ENCODE assay signal across 8 mouse cellular contexts in genomic region chr7:92874116-92874675, GRCm38 (mm10). TPM values are rescaled to one million over a fixed set of nuclear protein-coding genes. Genes with fewer than 3 reads are reported as not detected.
A peak's percentile ranks its signal among the peaks of the same experiment; 100 is the strongest.
DNase-seq lines count a peak whose midpoint lies in the region; ATAC-seq and TF ChIP-seq lines count a peak whose summit lies in the region.

Gene Ddias, minus strand, starts transcription at chr7:92874247.
Gene Prcp, plus strand, starts transcription at chr7:92874470.

- ATAC-seq in forebrain, embryonic 11.5 days (replicated peaks; ENCODE audit: low FRiP score), result peak; percentile 88
- ATAC-seq in heart, postnatal 0 days (ENCODE audit: insufficient read depth, low read depth), result peak; percentile 89
- peak; percentile 71 for ATAC-seq in liver, embryonic 16.5 days (ENCODE audit: low read depth)
- peak; percentile 93 for ATAC-seq in neural tube, embryonic 13.5 days (ENCODE audit: low read depth)

- H3K79me2 ChIP-seq in CH12.LX (replicated peaks; ENCODE audit: control insufficient read depth, extremely low read depth, insufficient read depth, poor library complexity, severe bottlenecking), result peaks cover 19% of the 10 kb centered on the region

- peak within 1 kb of the TSS; percentile 83 for H3K9ac ChIP-seq in CH12.LX (ENCODE audit: insufficient read depth, low read depth)
- peak within 1 kb of the TSS; percentile 83 for H3K9ac ChIP-seq in forebrain, embryonic 11.5 days (ENCODE audit: low read length)
- H3K9ac ChIP-seq in heart, postnatal 0 days (replicated peaks; ENCODE audit: low read depth, low read length), result peak within 1 kb of the TSS; percentile 70
- peak within 1 kb of the TSS; percentile 91 for H3K9ac ChIP-seq in liver, embryonic 16.5 days (ENCODE audit: low read depth, low read length)
- peak within 1 kb of the TSS; percentile 85 for H3K9ac ChIP-seq in neural tube, embryonic 13.5 days

- peak within 1 kb of the TSS; percentile 91 for H3K27ac ChIP-seq in CH12.LX (ENCODE audit: insufficient read depth, low read depth)
- H3K27ac ChIP-seq in forebrain, embryonic 11.5 days (ENCODE audit: low read depth, low read length), result peak within 1 kb of the TSS; percentile 98
- peak within 1 kb of the TSS; percentile 93 for H3K27ac ChIP-seq in heart, postnatal 0 days (ENCODE audit: low read depth)
- peak within 1 kb of the TSS; percentile 99 for H3K27ac ChIP-seq in liver, embryonic 16.5 days (ENCODE audit: low read length)
- peak within 1 kb of the TSS; percentile 98 for H3K27ac ChIP-seq in neural tube, embryonic 13.5 days (replicated peaks)
- peak within 1 kb of the TSS; percentile 97 for H3K27ac ChIP-seq in testis, adult 2 months (ENCODE audit: control insufficient read depth, insufficient read depth, low read depth, low read length)

- peak; percentile 92 for DNase-seq in CH12.LX (ENCODE audit: extremely low read depth)
- DNase-seq in c-Kit-positive CD71-positive TER-119-negative erythroid progenitor cells, embryonic 14.5 days (ENCODE audit: low read depth), result peak; percentile 87
- DNase-seq in forebrain, embryonic 11.5 days (ENCODE audit: low spot score), result peak; percentile 95
- DNase-seq in heart, postnatal 0 days (ENCODE audit: low spot score), result peak; percentile 93
- DNase-seq in kidney, postnatal 4 days, result peak; percentile 95 to 97

- dilution Hi-C loops in CH12.LX (cut with MboI; ENCODE audit: extremely low pct_ligation_motif_present, extremely low pct_unique_long_range_greater_than_20kb, low sequenced_read_pairs), result no loop called here

- H3K4me1 ChIP-seq in CH12.LX (ENCODE audit: control insufficient read depth in 1 of 2, insufficient read depth in 2 of 2), result peaks cover under 1 to 45% of the 10 kb centered on the region in 2 experiments
- peaks cover 8% of the 10 kb centered on the region for H3K4me1 ChIP-seq in forebrain, embryonic 11.5 days (replicated peaks; ENCODE audit: control insufficient read depth, insufficient read depth, low read length)
- H3K4me1 ChIP-seq in heart, postnatal 0 days (ENCODE audit: control insufficient read depth, insufficient read depth), result 0 out of 2 replicates have a peak, but pooled peaks cover 14% of the 10 kb centered on the region
- peaks cover 28% of the 10 kb centered on the region for H3K4me1 ChIP-seq in liver, embryonic 16.5 days (ENCODE audit: control insufficient read depth, low read depth, low read length)
- peaks cover 32% of the 10 kb centered on the region for H3K4me1 ChIP-seq in neural tube, embryonic 13.5 days (replicated peaks)
- H3K4me1 ChIP-seq in testis, adult 2 months (ENCODE audit: control insufficient read depth, insufficient read depth, low read length), result peaks cover 6% of the 10 kb centered on the region

- in situ Hi-C loops in CH12.LX (cut with MboI; ENCODE audit: low pct_ligation_motif_present, low pct_unique_long_range_greater_than_20kb, low sequenced_read_pairs), result loop anchor here (10.0 kb wide), 3 partner anchors 71 to 769 kb away; no protein-coding TSS in a partner anchor

- peak within 1 kb of the TSS; percentile 100 for H3K4me2 ChIP-seq in CH12.LX (ENCODE audit: insufficient read depth, low read depth, poor library complexity, severe bottlenecking)
- H3K4me2 ChIP-seq in forebrain, embryonic 11.5 days (ENCODE audit: low read depth, low read length, severe bottlenecking), result peak within 1 kb of the TSS; percentile 72
- peak within 1 kb of the TSS; percentile 82 for H3K4me2 ChIP-seq in heart, postnatal 0 days (ENCODE audit: low read depth, low read length)
- H3K4me2 ChIP-seq in liver, embryonic 16.5 days (ENCODE audit: low read depth, low read length), result peak within 1 kb of the TSS; percentile 95
- H3K4me2 ChIP-seq in neural tube, embryonic 13.5 days, result peak within 1 kb of the TSS; percentile 64

- peaks cover 0 to 19% of the 10 kb centered on the region in 2 experiments for H3K36me3 ChIP-seq in CH12.LX (replicated peaks in 1 of 2; ENCODE audit: control insufficient read depth in 1 of 2, insufficient read depth in 1 of 2, low read length in 1 of 2)
- no peaks in the 10 kb centered on the region for H3K36me3 ChIP-seq in forebrain, embryonic 11.5 days (ENCODE audit: control insufficient read depth, insufficient read depth, low read length)
- no peaks in the 10 kb centered on the region for H3K36me3 ChIP-seq in heart, postnatal 0 days (replicated peaks; ENCODE audit: control insufficient read depth, insufficient read depth, low read length)
- H3K36me3 ChIP-seq in liver, embryonic 16.5 days (ENCODE audit: control insufficient read depth, insufficient read depth), result no peaks in the 10 kb centered on the region
- no peaks in the 10 kb centered on the region for H3K36me3 ChIP-seq in neural tube, embryonic 13.5 days
- no peaks in the 10 kb centered on the region for H3K36me3 ChIP-seq in testis, adult 2 months (ENCODE audit: control insufficient read depth, insufficient read depth, low read length)

- peak; percentile 80 for TF ChIP-seq POLR2A in CH12.LX (IDR thresholded peaks at IDR 0.05; ENCODE audit: low read depth, low read length)
- peak; percentile 65; the same call in 1 of the 2 replicates for TF ChIP-seq POLR2A in testis, adult 2 months (IDR thresholded peaks at IDR 0.05; ENCODE audit: control insufficient read depth, low read depth, low read length)

- TF ChIP-seq RAD21 in CH12.LX (IDR thresholded peaks at IDR 0.05; ENCODE audit: low read depth, low read length), result peak; percentile 82

- WGBS in forebrain, embryonic 11.5 days, result under 1% methylated on average over 53 of the region's 53 CpGs
- under 1% methylated on average over 53 of the region's 53 CpGs for WGBS in heart, postnatal 0 days
- WGBS in liver, embryonic 16.5 days (ENCODE audit: insufficient replicate concordance), result under 1% methylated on average over 53 of the region's 53 CpGs
- WGBS in neural tube, embryonic 13.5 days, result under 1% methylated on average over 51 of the region's 53 CpGs

- H3K27me3 ChIP-seq in CH12.LX (replicated peaks), result no peaks in the 10 kb centered on the region
- H3K27me3 ChIP-seq in forebrain, embryonic 11.5 days (ENCODE audit: control insufficient read depth, insufficient read depth, low read length), result no peaks in the 10 kb centered on the region
- H3K27me3 ChIP-seq in heart, postnatal 0 days (ENCODE audit: control insufficient read depth, insufficient read depth, low read length), result no peaks in the 10 kb centered on the region
- no peaks in the 10 kb centered on the region for H3K27me3 ChIP-seq in liver, embryonic 16.5 days (ENCODE audit: control insufficient read depth, insufficient read depth, low read depth, low read length)
- no peaks in the 10 kb centered on the region for H3K27me3 ChIP-seq in neural tube, embryonic 13.5 days
- no peaks in the 10 kb centered on the region for H3K27me3 ChIP-seq in testis, adult 2 months (ENCODE audit: control insufficient read depth, insufficient read depth, low read length)

- H3K9me3 ChIP-seq in CH12.LX (replicated peaks; ENCODE audit: low read length), result no peaks in the 10 kb centered on the region
- no peaks in the 10 kb centered on the region for H3K9me3 ChIP-seq in forebrain, embryonic 11.5 days (ENCODE audit: control insufficient read depth, low read length)
- no peaks in the 10 kb centered on the region for H3K9me3 ChIP-seq in heart, postnatal 0 days (replicated peaks; ENCODE audit: control insufficient read depth, low read length)
- no peaks in the 10 kb centered on the region for H3K9me3 ChIP-seq in liver, embryonic 16.5 days (replicated peaks; ENCODE audit: control insufficient read depth, low read length)
- H3K9me3 ChIP-seq in neural tube, embryonic 13.5 days, result no peaks in the 10 kb centered on the region

- H3K4me3 ChIP-seq in CH12.LX (replicated peaks in 1 of 3; ENCODE audit: low read depth in 2 of 3, low read length in 2 of 3, poor library complexity in 1 of 3), result peak within 1 kb of the TSS; percentile 70 to 85 (median 80)
- H3K4me3 ChIP-seq in forebrain, embryonic 11.5 days (ENCODE audit: low read depth, low read length), result peak within 1 kb of the TSS; percentile 63
- H3K4me3 ChIP-seq in heart, postnatal 0 days (ENCODE audit: low read depth, low read length), result peak within 1 kb of the TSS; percentile 70
- H3K4me3 ChIP-seq in liver, embryonic 16.5 days (ENCODE audit: low read depth, low read length), result peak within 1 kb of the TSS; percentile 82
- peak within 1 kb of the TSS; percentile 61 for H3K4me3 ChIP-seq in neural tube, embryonic 13.5 days
- peak within 1 kb of the TSS; percentile 98 for H3K4me3 ChIP-seq in testis, adult 2 months (ENCODE audit: control insufficient read depth, low read depth, low read length)

- TF ChIP-seq EP300 in CH12.LX (IDR thresholded peaks at IDR 0.05; ENCODE audit: low read length), result no peak
- TF ChIP-seq EP300 in heart, postnatal 0 days (IDR thresholded peaks at IDR 0.05; ENCODE audit: low read depth), result no peak

- TF ChIP-seq CTCF in CH12.LX (conservative IDR thresholded peaks at IDR 0.05 in 1 of 2, IDR thresholded peaks at IDR 0.05 in 1 of 2; ENCODE audit: low read depth in 2 of 2, low read length in 2 of 2), result peak; percentile 39 to 95; a peak in 3 of 4 replicates
- peak; percentile 95 for TF ChIP-seq CTCF in heart, postnatal 0 days (IDR thresholded peaks at IDR 0.05; ENCODE audit: low read depth)
- TF ChIP-seq CTCF in testis, adult 2 months (IDR thresholded peaks at IDR 0.05; ENCODE audit: control insufficient read depth, insufficient read depth, insufficient replicate concordance, low read depth, low read length), result peak; percentile 91; the same call in 1 of the 2 replicates

RNA-seq across cellular contexts. Expression of gene Ddias, which starts in this region (rescaled TPM):
- 17.5 and 18.2 TPM in 2 replicates for total RNA-seq in CH12.LX (2012; rRNA removed)
- 38.0 and 38.6 TPM in 2 replicates for total RNA-seq in CH12.LX (2014; rRNA removed)
- 23.1 and 24.0 TPM in 2 replicates for polyA plus RNA-seq in CH12.LX (2012; ENCODE audit: insufficient read length, low read depth)
- 26.1 and 27.4 TPM in 2 replicates for polyA plus RNA-seq in forebrain, embryonic 11.5 days (2014; fragmentation: Nextera tagmentation; extraction: Ambion mirVana)
- 3.5 and 7.5 TPM in 2 replicates for total RNA-seq in heart, postnatal 0 days (2014; rRNA removed; ENCODE audit: low replicate concordance)
- 3.1 and 3.4 TPM in 2 replicates for polyA plus RNA-seq in heart, postnatal 0 days (2015; fragmentation: Nextera tagmentation; extraction: Ambion mirVana)
- polyA plus RNA-seq in liver, embryonic 16.5 days (2015; fragmentation: Nextera tagmentation; extraction: Ambion mirVana), result 10.0 and 10.2 TPM in 2 replicates
- 4.9 TPM in 2 replicates for polyA plus RNA-seq in neural tube, embryonic 13.5 days (2015; fragmentation: Nextera tagmentation; extraction: Ambion mirVana)
- 10.8 and 16.3 TPM in 2 replicates for polyA plus RNA-seq in testis, adult 2 months (2012; rRNA removed)

RNA-seq across cellular contexts. Expression of gene Prcp, which starts in this region (rescaled TPM):
- total RNA-seq in CH12.LX (2012; rRNA removed), result 19.7 and 20.1 TPM in 2 replicates
- total RNA-seq in CH12.LX (2014; rRNA removed), result 26.6 and 28.9 TPM in 2 replicates
- polyA plus RNA-seq in CH12.LX (2012; ENCODE audit: insufficient read length, low read depth), result 24.3 and 27.8 TPM in 2 replicates
- polyA plus RNA-seq in forebrain, embryonic 11.5 days (2014; fragmentation: Nextera tagmentation; extraction: Ambion mirVana), result 18.9 and 20.3 TPM in 2 replicates
- 33.7 and 44.8 TPM in 2 replicates for total RNA-seq in heart, postnatal 0 days (2014; rRNA removed; ENCODE audit: low replicate concordance)
- polyA plus RNA-seq in heart, postnatal 0 days (2015; fragmentation: Nextera tagmentation; extraction: Ambion mirVana), result 18.3 and 18.6 TPM in 2 replicates
- polyA plus RNA-seq in liver, embryonic 16.5 days (2015; fragmentation: Nextera tagmentation; extraction: Ambion mirVana), result 12.2 and 15.0 TPM in 2 replicates
- polyA plus RNA-seq in neural tube, embryonic 13.5 days (2015; fragmentation: Nextera tagmentation; extraction: Ambion mirVana), result 22.0 and 23.4 TPM in 2 replicates
- 25.9 and 28.5 TPM in 2 replicates for polyA plus RNA-seq in testis, adult 2 months (2012; rRNA removed)

Comparison
In these comparisons a context has a peak if more than half of its experiments do, and no peak if none do; other contexts are left out.
1. Peak in every context shown above with its lines: DNase-seq, ATAC-seq, H3K4me3 ChIP-seq and H3K27ac ChIP-seq.